Mouse (Mus musculus) stomach, postnatal 0 days (tissue): Measurements from ENCODE around the gene Rims3.

Source experiments
- CTCF ChIP-seq: IDR thresholded peaks from 2 replicates; pipeline ENCODE4 v1.5.1; 2016; ENCODE audit warnings: antibody characterized with exemption, low read depth, mild to moderate bottlenecking, moderate library complexity
- EP300 ChIP-seq: optimal IDR thresholded peaks from 2 replicates; pipeline ENCODE3; 2016; ENCODE audit warnings: antibody characterized with exemption

- TF ChIP-seq EP300 (no peak), CTCF (no peak)
Measured at GRCm38 (mm10) chr4:120817951-120818350, 36.7 kb upstream of the Rims3 start.
